Mouse (Mus musculus) forebrain, postnatal 0 days (tissue): ENCODE data around the gene Bscl2. TPM values are rescaled to one million over a fixed set of nuclear protein-coding genes. Genes with fewer than 3 reads are reported as not detected.
"Not testable (repeated sequence)": the region's sequence is repeated elsewhere in the genome, so short reads cannot be mapped to it uniquely, and the experiment has no call there.

Experiments used
- ATAC-seq: fragments of 200-750 bp; cut with Nextera tagmentation; 2 replicates; pipeline ENCODE4 v1.8.0; 2017; ENCODE audit warnings: mild to moderate bottlenecking, moderate library complexity
- DNase-seq: peaks from one replicate; pipeline ENCODE4 v3.0.0-alpha.2; 2015
- H3K27ac ChIP-seq: fragments of 300-500 bp; sonication (generic); 2 replicates; pipeline ENCODE4 v1.5.1; 2014; ENCODE audit warnings: low read depth, mild to moderate bottlenecking, antibody characterized with exemption, low read length, moderate library complexity, mixed read lengths
- H3K27me3 ChIP-seq: fragments of 300-500 bp; sonication (generic); 2 replicates; pipeline ENCODE4 v1.6.1; 2014; ENCODE audit warnings: mild to moderate bottlenecking, low read length, mixed read lengths; ENCODE audit not compliant: insufficient read depth
- H3K36me3 ChIP-seq: fragments of 300-500 bp; sonication (generic); 2 replicates; pipeline ENCODE4 v1.6.1; 2014; ENCODE audit warnings: mild to moderate bottlenecking, moderate library complexity; ENCODE audit not compliant: insufficient read depth
- H3K4me1 ChIP-seq: fragments of 300-500 bp; sonication (generic); 2 replicates; pipeline ENCODE4 v1.6.1; 2014; ENCODE audit warnings: antibody characterized with exemption; ENCODE audit not compliant: insufficient read depth
- H3K4me2 ChIP-seq: fragments of 300-500 bp; sonication (generic); 2 replicates; pipeline ENCODE4 v1.6.1; 2014; ENCODE audit warnings: low read depth, mild to moderate bottlenecking, moderate library complexity
- H3K4me3 ChIP-seq: fragments of 300-500 bp; sonication (generic); 2 replicates; pipeline ENCODE4 v1.5.1; 2014; ENCODE audit warnings: low read depth, low read length, mixed read lengths
- H3K9ac ChIP-seq: fragments of 300-500 bp; sonication (generic); 2 replicates; pipeline ENCODE4 v1.6.1; 2014; ENCODE audit warnings: mild to moderate bottlenecking
- H3K9me3 ChIP-seq: fragments of 300-500 bp; sonication (generic); 2 replicates; pipeline ENCODE4 v1.6.1; 2016; ENCODE audit warnings: low read length
- CTCF ChIP-seq: sonication (generic); IDR thresholded peaks from 2 replicates; pipeline ENCODE4 v1.5.1; 2016; ENCODE audit warnings: antibody characterized with exemption, control low read depth, low read depth
- WGBS: fragments of 180-500 bp; shearing (Covaris S2); extraction: QIAGEN DNeasy Blood & Tissue Kit; methylation state at CpG from one replicate; pipeline ENCODE4 v1.1.7; 2014; 5-methylcytosine and 5-hydroxymethylcytosine counted together
- polyA plus RNA-seq: library from polyadenylated mRNA; unstranded; fragments of >200 nt; fragmentation: Nextera tagmentation; extraction: Ambion mirVana; gene quantifications from 2 replicates; pipeline ENCODE4 v1.2.1, GENCODE M21; 2015
- total RNA-seq: library from RNA; depleted of rRNA; stranded (reverse); fragments of >200 nt; gene quantifications from 2 replicates; pipeline ENCODE4 v1.2.3, GENCODE M21; 2014

Gene Bscl2
- total and polyA plus RNA-seq, 2 experiments from 2014 or later, result 81.5 to 88.9 TPM

- Histone ChIP-seq H3K27me3 (no peaks in the 10 kb centered on the region), H3K9me3 (no peaks in the 10 kb centered on the region), H3K27ac (no peak overlapping the region), H3K4me2 (no peak overlapping the region), H3K4me1 (no peaks in the 10 kb centered on the region), H3K9ac (no peak overlapping the region), H3K36me3 (peaks cover 18% of the 10 kb centered on the region), H3K4me3 (no peak overlapping the region)
- 64% methylated on average over 10 of the region's 10 CpGs for WGBS
- DNase-seq, result no peak
- ATAC-seq, result no peak
- no peak for TF ChIP-seq CTCF
Observed at GRCm38 (mm10) chr19:8852236-8852928, 15.1 kb downstream of the Bscl2 start.

- 75% methylated on average over 3 of the region's 3 CpGs for WGBS
- Histone ChIP-seq H3K27ac (no peak overlapping the region), H3K9me3 (no peaks in the 10 kb centered on the region), H3K4me1 (no peaks in the 10 kb centered on the region), H3K4me2 (no peak overlapping the region), H3K27me3 (no peaks in the 10 kb centered on the region), H3K9ac (no peak overlapping the region), H3K4me3 (no peak overlapping the region), H3K36me3 (peaks cover 12% of the 10 kb centered on the region)
- no peak for TF ChIP-seq CTCF
- DNase-seq, result no peak
- no peak for ATAC-seq
Observed at GRCm38 (mm10) chr19:8853117-8853516, 15.8 kb downstream of the Bscl2 start.

- ATAC-seq (no peak), DNase-seq (peak; percentile 56)
- Histone ChIP-seq H3K27ac (no peak overlapping the region), H3K4me1 (no peaks in the 10 kb centered on the region), H3K4me3 (no peak overlapping the region), H3K27me3 (no peaks in the 10 kb centered on the region), H3K9me3 (no peaks in the 10 kb centered on the region), H3K36me3 (no peaks in the 10 kb centered on the region), H3K4me2 (no peak overlapping the region), H3K9ac (no peak overlapping the region)
- TF ChIP-seq CTCF, result peak; percentile 68
- 43% methylated on average over 4 of the region's 4 CpGs for WGBS
Observed at GRCm38 (mm10) chr19:8857689-8858088, 20.4 kb downstream of the Bscl2 start.

- TF ChIP-seq CTCF, result peak; percentile 56
- Histone ChIP-seq H3K9me3 (no peaks in the 10 kb centered on the region), H3K27me3 (no peaks in the 10 kb centered on the region), H3K27ac (no peak overlapping the region), H3K4me1 (no peaks in the 10 kb centered on the region), H3K4me3 (no peak overlapping the region), H3K36me3 (no peaks in the 10 kb centered on the region), H3K4me2 (no peak overlapping the region), H3K9ac (no peak overlapping the region)
- ATAC-seq (no peak), DNase-seq (no peak)
- WGBS, result 24% methylated on average over 1 of the region's 1 CpGs
Observed at GRCm38 (mm10) chr19:8859018-8859417, 21.8 kb downstream of the Bscl2 start.

DNA sequence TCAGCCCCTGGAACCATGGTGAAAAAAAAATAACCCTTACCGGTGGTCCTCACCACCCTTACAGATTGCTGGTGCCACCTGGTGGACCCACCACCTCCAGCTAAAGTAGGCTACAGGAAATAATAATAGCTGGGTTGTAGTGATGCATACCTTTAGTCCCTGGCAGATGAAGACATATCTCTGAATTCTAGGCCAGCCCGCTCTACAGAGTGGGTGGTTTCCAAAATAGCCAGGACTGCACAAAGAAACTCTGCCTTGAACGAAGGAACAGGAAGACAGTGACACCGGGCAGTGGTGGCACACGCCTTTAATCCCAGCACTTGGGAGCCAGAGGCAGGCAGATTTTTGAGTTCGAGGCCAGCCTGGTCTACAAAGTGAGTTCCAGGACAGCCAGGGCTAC lies 27.0 kb downstream of the Bscl2 start:
- Histone ChIP-seq H3K4me3 (no peak overlapping the region), H3K9ac (no peak overlapping the region), H3K9me3 (no peaks in the 10 kb centered on the region), H3K27ac (no peak overlapping the region), H3K36me3 (no peaks in the 10 kb centered on the region), H3K4me1 (no peaks in the 10 kb centered on the region), H3K27me3 (no peaks in the 10 kb centered on the region), H3K4me2 (no peak overlapping the region)
- WGBS, result 86% methylated on average over 6 of the region's 6 CpGs
- ATAC-seq (no peak), DNase-seq (no peak)
- no peak for TF ChIP-seq CTCF

DNA sequence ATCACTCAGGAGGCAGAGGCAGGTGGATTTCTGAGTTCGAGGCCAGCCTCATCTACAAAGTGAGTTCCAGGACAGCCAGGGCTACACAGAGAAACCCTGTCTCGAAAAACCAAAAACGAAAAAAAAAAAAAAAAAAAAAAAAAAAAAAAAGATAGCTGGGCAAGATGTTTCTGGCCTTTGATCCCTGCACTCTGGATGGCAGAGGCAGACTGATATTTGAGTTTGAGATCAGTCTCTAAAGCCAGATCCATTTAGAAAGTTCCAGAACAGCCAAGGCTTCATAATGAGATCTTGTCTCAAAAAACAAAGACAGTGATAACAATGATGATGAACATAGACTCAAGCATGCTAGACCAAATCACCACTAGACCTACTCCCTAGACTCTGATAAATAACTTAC lies 33.1 kb downstream of the Bscl2 start:
- H3K36me3 ChIP-seq, result peaks cover 21% of the 10 kb centered on the region
- H3K27ac ChIP-seq, H3K4me1 ChIP-seq, H3K27me3 ChIP-seq, H3K9ac ChIP-seq, DNase-seq, H3K9me3 ChIP-seq, ATAC-seq, H3K4me3 ChIP-seq: not testable (repeated sequence)
- WGBS, result 69% methylated on average over 3 of the region's 3 CpGs
- H3K4me2 ChIP-seq, result peak overlapping the region; percentile 92; the same call in 1 of the 2 replicates

- no peaks in the 10 kb centered on the region for H3K27me3 ChIP-seq
- peak overlapping the region; percentile 92 for H3K4me2 ChIP-seq
- DNase-seq (peak; percentile 10), ATAC-seq (peak; percentile 12; the same call in 1 of the 2 replicates)
- peak overlapping the region; percentile 81 for H3K27ac ChIP-seq
- no peaks in the 10 kb centered on the region for H3K4me1 ChIP-seq
- peak overlapping the region; percentile 80 for H3K9ac ChIP-seq
- peaks cover 23% of the 10 kb centered on the region for H3K36me3 ChIP-seq
- 62% methylated on average over 9 of the region's 9 CpGs for WGBS
- no peaks in the 10 kb centered on the region for H3K9me3 ChIP-seq
- H3K4me3 ChIP-seq, result peak overlapping the region; percentile 74
- TF ChIP-seq CTCF, result no peak
Observed at GRCm38 (mm10) chr19:8870838-8871237, 33.6 kb downstream of the Bscl2 start.
